Mouse (Mus musculus): ENCODE results near the gene Hist1h3a.
"Not testable (repeated sequence)": the region's sequence is repeated elsewhere in the genome, so short reads cannot be mapped to it uniquely, and the experiment has no call there.

Gene Hist1h3a

DNA sequence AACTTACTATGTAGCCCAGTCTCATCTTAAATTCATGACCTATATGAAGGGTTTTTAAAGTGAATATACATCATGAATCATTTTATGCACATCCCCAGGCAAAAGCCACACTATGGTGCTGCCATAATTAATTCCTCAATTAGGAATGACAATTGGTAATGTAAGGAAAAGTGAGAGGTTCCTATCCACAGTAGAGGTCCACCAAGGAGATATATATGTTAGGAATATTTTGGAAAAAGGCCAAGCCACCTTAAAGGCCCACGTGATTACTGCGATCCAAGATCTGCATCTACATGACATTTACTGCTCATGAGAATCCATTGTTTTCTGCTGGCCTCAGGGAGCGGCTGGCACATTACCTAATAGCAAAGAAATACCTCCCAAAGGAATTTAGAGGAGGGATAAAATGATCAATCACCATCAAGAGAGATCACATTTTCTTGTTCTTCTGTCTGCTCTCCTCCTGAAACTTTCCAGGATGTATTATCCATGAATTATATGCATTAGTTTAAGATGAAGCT, 2.9 kb downstream of the Hist1h3a start:
- in situ Hi-C loops (cut with MseI, MboI): no loop called here

DNA sequence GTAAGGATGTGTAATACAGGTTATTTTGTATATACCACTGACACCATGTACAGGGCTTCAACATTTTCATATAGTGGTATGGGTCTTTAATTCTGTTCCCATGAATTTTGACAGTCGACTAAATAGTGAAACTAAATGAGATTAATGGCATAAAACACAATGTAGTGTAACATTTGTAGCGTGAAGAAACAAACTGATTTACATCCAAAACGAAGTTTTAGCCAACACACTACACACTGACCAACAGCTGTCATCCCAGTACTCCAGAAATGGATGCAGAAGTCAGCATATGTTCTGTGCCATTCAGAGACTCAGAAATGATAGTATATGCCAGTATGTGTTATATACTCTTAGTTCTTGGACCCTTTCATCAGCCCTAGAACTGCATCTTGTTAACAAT, 4.3 kb downstream of the Hist1h3a start:
- in situ Hi-C loops (cut with MseI, MboI): no loop called here

DNA sequence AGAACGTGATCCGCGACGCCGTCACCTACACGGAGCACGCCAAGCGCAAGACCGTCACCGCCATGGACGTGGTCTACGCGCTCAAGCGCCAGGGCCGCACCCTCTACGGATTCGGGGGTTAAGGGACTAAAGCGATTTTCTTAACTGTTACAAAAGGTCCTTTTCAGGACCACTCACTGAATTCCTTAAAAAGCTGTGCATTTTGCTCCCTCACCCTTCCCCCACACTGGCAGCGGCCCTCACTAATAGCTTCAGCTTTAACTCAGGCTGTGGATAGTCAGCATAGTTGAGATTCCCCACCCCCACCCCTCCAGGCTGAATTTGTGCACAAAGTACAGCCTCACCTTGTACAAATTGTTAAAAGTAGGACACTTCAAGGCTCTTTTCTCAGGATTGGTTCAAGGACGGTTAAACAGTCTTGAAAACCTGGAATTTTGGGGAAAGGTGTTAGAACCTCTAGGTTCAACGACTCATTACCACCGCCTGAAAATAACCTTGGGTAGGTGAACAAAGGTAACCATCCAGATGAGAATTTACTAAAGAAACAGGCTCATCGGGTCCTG, 4.9 kb downstream of the Hist1h3a start:
- in situ Hi-C loops (cut with MseI, MboI): no loop called here

DNA sequence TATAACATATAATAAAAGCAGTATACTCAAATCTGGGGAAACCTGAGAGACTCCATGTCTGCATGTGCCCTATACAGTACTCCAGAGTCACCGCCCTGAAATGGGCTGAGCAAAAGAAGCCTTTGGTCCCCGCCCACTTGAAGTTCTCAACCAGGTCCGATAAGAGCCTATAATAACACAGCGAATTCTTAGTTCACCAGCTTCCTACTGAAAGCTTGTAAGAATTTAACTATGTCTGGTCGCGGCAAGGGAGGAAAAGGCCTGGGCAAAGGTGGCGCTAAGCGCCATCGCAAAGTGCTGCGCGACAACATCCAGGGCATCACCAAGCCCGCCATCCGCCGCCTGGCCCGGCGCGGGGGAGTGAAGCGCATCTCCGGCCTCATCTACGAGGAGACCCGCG, 5.4 kb downstream of the Hist1h3a start, which contains the start of gene Hist1h4b:
Gene Hist1h4b, plus strand, starts transcription at position 224 of the 400 bp plus-strand sequence.
- in situ Hi-C loops (cut with MseI, MboI): no loop called here

DNA sequence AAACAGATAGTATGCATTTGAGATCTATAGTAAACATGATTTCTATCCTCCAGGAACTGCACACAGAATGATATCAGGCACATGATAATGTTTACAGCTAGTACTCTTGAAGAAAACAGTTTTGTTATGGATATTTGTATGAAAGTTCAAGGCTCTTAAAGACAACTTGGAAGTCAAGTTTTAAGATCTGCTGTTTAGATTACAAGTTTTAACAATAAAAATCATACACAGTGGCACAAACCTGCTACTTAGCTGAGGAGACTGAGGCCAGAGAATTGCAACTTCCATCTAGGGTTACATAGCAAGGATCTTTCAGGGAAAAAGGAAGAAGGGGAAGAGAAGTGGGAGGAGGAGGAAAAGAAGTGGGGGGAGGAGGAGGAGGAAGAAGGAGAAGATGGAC, 7.2 kb downstream of the Hist1h3a start:
- in situ Hi-C loops (cut with MseI, MboI): no loop called here

DNA sequence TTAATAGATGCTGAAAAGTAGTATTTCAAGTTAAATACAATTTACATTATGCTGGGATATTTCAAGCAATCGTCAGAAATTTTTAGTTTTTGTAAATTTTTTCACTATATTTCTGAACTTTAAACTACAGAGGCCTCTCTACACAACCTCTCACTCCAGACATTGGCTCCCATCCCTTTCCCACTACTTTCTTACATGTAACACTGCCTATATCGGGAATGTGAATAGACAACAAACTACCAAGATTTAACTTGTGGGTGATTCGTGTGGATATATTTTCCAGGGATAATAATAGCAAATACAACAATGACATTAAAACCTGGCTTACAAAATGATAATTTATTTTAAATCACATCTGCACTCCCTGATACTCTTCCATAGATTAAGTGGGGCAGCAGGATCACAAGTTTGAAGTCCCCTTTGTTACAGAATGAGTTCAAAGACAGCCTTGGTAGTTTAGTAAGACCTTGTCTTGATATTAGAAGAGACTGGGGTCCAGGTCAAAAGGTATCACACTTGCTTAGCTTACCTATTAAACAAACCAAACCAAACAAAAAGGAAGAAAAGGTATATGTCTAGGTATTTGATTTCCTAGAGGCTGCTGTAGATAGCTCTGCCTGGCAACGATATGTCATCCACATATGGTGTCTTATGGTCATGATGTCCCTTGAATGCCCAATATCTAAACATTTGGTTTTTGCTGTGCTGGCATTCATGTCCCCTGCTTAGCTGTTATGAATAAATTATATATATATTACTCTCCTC, 8.7 kb downstream of the Hist1h3a start:
- in situ Hi-C loops (cut with MseI, MboI): no loop called here

DNA sequence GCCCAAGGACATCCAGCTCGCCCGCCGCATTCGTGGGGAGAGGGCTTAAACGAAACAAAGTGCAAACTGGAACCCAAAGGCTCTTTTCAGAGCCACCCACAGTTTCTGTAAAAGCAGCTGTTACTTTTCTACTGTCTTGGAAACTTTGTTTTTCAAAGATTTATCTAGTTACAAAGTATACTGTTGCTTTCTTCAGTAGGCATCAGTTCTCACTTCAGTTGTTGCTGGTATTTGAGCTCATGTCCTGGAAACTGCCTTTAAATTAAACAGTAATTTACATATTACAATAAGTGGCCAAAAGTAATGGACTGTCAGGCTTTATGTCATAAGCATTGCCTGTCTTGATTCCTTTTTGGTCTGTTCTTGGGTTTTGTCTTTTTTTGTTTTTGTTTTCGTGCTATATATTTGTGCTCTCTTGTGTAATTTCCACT, 9.4 kb downstream of the Hist1h3a start:
- in situ Hi-C loops (cut with MseI, MboI): no loop called here

DNA sequence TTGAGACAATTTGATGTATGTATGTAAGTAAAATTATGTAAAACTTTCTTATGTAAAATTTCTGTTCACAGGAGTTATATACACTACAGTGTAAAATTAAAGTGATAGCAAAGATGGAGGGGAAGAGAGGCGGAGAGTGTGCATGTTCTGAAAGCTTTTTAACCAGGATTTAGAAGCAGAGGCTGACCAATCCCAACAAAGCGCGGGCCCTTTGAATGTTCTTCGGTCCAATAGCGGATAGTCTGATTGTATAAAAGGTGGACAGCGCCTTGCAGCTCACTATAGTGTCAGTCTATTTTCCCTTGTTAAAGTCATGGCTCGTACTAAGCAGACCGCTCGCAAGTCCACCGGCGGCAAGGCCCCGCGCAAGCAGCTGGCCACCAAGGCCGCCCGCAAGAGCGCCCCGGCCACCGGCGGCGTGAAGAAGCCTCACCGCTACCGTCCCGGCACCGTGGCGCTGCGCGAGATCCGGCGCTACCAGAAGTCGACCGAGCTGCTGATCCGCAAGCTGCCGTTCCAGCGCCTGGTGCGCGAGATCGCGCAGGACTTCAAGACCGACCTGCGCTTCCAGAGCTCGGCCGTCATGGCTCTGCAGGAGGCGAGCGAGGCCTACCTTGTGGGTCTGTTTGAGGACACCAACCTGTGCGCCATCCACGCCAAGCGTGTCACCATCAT, 10.0 kb downstream of the Hist1h3a start, which contains the start of gene Hist1h3b:
Gene Hist1h3b, plus strand, starts transcription at position 201 of the 675 bp plus-strand sequence.
- in situ Hi-C loops (cut with MseI, MboI): not testable (repeated sequence)

DNA sequence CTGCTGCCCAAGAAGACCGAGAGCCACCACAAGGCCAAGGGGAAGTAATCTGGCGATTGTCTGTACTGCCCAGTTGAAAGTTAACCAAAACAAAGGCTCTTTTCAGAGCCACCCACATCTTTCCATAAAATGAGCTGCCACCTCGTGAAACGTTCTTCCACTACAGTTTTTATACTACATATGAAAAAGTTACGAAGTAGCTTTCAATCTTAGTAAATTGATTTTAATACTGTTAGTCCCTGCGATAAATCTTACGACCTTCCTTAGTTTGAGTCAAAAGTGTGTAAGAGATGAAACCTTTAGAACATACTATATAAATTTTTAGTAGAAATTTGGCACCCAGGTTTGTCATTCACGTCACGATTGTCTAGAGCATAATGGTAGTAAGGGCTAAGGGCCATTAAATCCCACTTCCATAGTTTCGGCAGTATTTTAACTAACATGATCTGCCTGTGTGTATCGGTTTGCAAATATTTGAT, 10.7 kb downstream of the Hist1h3a start:
- in situ Hi-C loops (cut with MseI, MboI): no loop called here

DNA sequence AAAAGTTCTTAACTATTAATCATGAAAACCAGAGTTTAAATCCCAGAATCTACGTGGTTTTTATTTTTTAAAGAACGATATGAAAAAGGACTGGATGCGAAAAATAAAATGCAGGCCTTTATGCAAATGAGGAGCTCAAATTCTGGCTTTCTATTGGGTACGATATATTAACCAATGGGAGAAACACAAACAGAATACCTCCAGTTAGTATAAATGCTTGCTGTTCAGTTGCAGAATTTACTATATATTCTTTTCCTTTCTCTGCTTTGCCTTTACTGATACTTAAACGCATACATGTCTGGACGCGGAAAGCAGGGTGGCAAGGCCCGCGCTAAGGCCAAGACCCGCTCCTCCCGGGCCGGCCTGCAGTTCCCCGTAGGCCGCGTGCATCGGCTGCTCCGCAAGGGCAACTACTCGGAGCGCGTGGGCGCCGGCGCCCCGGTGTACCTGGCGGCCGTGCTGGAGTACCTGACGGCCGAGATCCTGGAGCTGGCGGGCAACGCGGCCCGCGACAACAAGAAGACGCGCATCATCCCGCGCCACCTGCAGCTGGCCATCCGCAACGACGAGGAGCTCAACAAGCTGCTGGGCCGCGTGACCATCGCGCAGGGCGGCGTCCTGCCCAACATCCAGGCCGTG, 11.2 kb downstream of the Hist1h3a start, which contains the start of gene Hist1h2ab:
Gene Hist1h2ab, plus strand, starts transcription at position 288 of the 639 bp plus-strand sequence.
- in situ Hi-C loops (cut with MseI, MboI): not testable (repeated sequence)

DNA sequence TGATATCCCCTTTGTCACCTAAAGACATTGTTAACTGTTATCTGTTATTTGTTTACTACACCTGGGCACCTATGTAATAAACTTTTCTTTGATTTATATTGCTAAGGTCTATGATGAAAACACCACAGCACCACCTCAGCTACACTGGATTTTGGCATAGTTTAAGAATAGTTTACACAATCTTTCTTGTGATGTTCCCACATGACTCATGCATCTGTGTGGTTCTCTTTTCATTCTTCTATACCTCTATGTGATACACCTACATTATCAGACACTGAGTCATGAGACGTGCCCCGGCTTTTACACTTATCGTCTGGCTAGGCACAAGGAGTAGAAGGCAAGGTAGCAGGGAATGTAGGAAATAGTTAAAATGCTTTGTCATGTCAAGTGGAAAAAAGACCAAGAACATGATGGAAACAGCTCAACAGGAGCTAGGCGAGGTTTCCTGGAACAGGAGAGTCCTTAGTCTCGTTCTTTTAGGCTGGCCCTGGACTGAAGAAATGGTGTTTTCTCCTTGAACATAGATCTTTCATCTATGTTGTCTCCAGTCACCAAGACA, 12.5 kb downstream of the Hist1h3a start:
- in situ Hi-C loops (cut with MseI, MboI): no loop called here

DNA sequence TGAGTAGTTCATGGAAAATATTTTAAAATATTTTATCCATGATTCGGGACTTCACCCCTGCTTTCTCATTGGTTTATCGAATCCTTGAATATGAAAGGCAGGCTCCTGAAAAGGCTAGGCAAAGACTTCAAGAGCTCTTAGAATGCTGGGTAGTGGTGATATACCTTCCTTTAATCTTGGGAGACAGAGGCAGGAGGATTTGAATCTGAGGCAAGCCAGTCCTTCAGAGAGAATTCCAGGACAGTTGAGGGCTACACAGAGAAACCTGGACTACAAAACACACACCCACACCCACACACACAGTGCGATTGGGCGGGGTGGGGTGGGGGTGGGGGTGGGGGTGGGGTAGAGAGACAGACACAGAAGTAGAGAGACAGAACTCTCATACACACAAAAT, 14.3 kb downstream of the Hist1h3a start:
- in situ Hi-C loops (cut with MseI, MboI): no loop called here

DNA sequence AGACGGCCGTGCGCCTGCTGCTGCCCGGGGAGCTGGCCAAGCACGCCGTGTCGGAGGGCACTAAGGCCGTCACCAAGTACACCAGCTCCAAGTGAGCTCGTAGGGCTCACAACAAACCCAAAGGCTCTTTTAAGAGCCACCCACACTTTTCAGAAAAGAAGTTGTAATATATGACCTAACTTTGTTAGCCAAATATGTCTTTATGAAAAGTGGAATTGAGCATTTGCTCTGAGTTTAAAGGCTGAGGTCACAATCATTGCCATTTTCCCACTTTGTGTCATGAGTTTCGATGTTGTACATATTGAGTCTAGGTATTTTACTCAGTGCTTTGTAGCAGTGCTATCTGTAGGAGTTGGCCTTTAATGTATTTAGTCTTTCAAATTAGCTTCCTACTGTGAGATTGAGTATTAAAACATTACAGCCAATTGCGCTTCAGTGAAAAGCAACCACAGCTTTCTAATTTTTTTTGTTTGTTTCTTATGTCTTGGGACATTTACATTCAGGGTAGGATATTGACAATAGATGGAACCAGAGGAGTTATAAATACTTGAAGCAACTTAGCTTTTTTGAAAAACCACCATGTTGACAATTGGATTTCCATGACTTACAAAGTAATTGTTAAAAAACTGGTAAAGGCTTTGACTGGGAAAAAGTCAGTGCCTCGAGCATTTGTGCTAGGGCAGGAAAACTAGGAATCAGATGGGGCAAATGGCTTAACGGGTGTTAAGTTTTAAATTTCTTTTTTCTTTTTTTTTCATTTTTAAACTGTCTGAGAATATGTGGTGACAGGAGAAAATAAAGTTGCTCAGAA, 14.9 kb downstream of the Hist1h3a start:
- in situ Hi-C loops (cut with MseI, MboI): no loop called here

DNA sequence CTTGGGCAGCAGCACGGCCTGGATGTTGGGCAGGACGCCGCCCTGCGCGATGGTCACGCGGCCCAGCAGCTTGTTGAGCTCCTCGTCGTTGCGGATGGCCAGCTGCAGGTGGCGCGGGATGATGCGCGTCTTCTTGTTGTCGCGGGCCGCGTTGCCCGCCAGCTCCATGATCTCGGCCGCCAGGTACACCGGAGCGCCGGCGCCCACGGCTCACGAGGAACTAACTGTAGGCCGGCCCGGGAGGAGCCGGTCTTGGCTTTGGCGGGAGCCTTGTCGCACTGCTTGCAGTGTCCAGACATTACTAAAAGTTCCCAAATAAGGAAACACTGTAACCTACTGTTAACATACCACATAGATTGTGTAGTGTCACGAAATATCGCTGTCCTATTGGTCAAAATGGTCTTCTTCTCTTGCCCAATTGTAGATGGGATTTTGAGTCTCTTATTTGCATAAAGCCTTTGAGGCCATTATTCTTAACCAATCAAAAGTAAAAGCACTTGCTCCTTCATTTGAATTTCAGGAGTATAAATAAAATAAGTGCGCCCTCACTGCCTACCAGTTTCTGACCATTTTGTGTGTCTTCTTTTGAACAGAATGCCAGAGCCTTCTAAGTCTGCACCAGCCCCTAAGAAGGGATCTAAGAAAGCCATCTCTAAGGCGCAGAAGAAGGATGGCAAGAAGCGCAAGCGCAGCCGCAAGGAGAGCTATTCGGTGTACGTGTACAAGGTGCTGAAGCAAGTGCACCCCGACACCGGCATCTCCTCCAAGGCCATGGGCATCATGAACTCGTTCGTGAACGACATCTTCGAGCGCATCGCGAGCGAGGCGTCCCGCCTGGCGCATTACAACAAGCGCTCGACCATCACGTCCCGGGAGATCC, 15.7 kb downstream of the Hist1h3a start, which contains the start of gene Hist1h2bb:
Gene Hist1h2bb, plus strand, starts transcription at position 534 of the 880 bp plus-strand sequence.
- in situ Hi-C loops (cut with MseI, MboI): not testable (repeated sequence)

DNA sequence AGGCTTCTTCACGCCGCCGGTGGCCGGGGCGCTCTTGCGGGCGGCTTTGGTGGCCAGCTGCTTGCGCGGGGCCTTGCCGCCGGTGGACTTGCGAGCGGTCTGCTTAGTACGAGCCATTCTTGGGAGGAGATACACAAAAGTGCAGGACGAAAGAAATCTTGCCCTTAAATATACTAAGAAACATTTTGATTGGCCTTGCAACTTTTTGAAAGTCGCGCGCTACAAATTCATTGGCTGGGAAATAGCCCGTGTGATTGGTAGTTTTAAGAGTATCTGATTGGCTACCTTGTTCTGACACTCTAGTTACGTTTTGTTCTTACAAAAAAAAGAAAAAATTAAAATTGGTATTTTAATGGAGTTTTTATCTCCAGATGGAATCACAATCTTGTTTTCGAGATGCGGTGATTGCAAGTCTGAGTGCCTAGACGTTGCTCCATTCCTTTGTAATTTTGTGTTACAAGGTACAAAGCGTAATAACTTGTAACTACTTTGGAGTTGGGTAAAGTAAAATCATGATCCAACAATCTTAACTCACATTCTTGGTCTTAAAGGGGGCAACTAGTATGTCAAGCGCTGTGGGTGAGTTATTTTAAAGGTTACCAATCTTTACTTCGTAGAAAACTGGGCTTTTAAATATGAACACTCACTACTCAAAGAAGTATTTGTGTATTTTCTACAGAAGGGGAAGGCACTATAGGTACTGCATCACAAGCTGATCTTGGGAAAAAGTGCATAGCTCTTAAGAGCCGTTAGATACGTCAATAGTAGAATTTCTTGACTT, 16.6 kb downstream of the Hist1h3a start, which contains the start of gene Hist1h3c:
Gene Hist1h3c, minus strand, starts transcription at position 222 of the 781 bp plus-strand sequence.
- in situ Hi-C loops (cut with MseI, MboI): no loop called here

DNA sequence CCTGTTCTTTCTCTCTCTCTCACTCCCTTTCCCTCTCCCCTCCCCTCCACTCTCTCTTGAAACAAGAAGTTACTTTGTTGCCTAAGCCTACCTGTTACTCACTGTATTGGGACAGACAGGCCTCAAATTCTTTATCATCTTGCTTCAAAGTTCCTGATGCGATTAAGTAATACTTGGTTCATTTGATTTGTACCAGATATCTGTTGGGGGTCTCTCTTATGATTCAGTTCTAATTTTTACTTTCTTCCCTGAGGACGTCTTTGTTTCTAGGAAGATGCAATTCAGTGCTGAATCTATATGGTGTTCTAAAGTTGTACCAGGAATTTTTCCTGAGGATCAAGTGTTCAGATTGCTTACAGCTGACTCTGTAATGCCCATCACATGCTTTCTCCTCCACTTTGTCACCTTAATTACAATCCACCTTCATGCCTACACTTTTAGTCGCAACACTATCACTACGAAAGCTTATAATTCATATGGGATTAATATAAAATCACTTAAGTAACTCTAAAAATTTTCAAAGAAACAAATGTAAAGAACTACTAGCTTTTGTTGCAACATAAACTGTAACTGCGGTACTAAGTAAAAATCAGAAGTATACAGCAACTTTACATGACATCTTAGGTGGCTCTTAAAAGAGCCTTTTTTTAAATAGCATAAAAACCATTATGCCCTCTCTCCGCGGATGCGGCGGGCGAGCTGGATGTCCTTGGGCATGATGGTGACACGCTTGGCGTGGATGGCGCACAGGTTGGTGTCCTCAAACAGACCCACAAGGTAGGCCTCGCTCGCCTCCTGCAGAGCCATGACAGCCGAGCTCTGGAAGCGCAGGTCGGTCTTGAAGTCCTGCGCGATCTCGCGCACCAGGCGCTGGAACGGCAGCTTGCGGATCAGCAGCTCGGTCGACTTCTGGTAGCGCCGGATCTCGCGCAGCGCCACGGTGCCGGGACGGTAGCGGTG, 17.5 kb downstream of the Hist1h3a start:
- in situ Hi-C loops (cut with MseI, MboI): no loop called here

DNA sequence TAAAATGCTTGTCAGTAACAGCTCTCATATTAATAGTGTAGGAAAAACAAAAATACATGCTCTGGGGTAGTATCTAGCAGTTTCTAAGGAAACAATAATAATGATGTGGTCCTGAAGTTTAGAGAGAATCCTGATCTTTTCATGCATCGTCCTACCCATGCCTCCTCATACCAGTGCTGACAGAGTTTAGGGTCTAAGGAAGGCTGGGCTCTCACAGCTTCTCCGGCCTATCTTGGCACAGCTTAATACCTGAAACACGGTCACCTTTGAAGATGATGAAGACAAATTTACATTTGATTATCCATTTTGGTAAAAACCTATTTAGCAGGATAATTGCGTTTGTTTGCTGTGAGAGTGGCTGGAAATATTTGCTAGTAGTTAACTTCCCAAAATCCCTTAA, 18.2 kb downstream of the Hist1h3a start:
- in situ Hi-C loops (cut with MseI, MboI): no loop called here

All from mouse trophoblast stem cell (cell line).